Mouse (Mus musculus) kidney, postnatal 10 days (tissue): ENCODE measurements around the gene Rab20.

Experiments
- DNase-seq: peaks from one replicate; pipeline ENCODE4 v3.0.0; 2021; ENCODE audit warnings: mixed read lengths

Rab20 gene

DNA sequence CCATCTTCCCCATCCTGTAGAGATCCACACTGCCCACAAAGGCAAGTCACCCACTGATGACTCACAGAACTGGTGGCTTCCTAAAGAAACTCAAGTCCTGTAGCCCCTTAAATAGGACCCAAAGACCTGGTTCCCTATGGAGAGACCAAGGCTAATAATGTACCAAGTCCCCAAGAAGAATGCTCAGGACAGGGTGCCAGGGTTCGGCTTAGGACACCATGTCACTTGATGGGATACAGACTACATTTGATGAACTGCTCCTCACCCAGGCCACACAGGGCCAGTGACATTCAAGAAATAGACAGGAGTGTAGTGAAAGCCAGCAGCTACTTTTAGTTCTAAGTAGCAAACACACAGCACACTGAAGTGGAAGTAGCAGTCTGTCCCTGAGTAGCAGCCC lies 26.4 kb downstream of the Rab20 start:
- no peak for DNase-seq

DNA sequence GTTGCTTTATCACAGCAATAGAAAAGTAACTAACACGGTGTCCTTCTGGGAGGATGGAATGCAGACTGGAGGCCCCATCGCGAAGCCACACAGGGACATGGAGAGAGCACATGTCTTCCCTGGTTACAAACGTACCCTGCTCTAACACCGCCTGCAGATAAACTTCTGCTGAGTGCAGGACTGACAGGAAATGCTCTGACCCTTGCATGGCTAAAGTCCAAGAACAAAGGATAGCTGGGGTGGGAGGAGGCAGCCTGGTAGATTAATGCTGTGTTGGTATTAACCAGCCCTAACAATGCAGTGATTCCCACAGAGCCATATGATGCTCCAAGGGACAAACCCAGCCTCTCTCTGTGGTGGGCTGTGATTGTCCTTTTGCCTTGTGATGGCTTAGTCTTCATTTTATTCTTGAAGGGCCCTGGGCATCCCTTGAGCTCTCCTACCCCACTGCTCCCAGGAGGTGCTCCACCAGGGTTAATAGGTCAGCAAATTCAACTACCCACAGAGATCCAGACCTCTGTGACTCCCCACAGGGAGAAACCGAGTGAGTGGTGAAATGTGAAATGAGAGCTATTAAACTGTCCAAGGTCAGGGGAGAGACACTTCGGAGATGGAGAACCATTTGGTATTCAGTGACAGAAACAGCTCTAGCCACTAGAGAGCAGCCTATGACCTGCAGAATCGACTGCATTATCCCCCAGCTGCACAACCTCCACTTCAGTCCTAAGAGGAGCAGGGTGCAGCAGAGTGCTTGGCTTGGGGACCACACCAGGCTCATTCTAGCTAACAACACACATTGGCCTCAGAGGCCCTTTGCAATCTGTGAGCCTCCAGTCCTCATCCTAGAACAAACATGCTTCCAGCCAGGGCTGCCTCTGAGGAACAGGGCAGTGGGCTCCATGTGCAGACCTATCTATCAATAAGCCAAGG lies 28.1 kb downstream of the Rab20 start:
- peak; percentile 73 for DNase-seq

DNA sequence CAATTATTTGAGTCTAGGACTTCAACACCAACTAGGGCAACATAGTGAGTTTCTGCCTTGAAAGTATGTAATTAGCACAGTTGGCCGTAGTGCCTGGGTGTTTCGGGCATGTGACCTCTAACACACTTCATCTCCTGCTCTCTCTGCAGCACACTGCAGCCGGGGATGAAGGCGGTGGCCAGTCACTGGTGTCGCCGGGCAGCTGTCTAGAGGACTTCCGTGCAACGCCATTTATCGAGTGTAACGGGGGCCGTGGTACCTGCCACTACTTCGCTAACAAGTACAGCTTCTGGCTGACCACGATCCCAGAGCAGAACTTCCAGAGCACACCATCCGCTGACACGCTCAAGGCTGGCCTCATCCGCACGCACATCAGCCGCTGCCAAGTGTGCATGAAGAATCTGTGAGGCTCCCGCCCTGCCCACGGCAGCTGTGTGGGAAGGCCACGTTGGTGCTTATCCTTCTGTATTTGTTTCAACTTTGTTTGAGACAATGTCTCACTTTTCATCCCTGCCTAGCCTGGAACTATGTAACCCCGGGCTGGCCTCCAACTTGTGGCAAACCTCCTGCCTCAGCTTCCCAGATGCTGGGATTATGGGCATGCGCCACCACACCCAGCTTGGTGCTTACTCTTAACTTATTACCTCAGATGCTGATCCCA lies 30.5 kb downstream of the Rab20 start:
- no peak for DNase-seq

DNA sequence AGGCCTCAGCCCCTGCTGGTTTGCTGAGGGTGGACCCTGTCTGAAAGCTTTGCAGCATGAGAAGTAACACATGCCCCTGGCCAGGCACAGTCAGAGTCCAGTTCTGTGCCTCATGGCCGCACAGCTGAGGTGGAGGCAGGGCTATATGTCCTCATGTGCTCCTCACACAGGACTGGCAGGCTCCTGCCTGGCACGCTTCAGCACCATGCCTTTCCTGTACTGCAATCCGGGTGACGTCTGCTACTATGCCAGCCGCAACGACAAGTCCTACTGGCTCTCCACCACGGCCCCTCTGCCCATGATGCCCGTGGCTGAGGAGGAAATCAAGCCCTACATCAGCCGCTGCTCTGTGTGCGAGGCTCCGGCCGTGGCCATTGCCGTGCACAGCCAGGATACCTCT lies 32.7 kb downstream of the Rab20 start:
- DNase-seq = no peak

DNA sequence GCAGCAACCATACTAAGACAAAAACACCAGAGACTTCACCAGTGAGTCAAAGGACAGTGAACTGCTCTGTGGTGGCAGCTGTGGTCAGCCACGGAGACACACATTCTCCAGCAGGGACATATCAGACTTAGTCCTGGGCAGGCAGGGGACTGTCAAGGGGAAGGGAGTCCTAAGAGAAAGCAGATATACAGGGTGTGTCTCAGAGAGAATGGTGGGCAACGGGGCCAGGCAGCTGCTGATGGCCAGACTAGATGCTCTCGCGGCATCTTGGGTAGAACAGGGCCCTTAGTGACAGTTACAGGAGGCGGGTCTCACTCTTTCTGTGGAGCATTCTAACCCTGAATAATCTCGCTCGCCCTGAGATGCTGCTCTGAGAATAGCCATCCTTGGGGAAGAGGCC lies 34.3 kb downstream of the Rab20 start:
- DNase-seq = no peak

DNA sequence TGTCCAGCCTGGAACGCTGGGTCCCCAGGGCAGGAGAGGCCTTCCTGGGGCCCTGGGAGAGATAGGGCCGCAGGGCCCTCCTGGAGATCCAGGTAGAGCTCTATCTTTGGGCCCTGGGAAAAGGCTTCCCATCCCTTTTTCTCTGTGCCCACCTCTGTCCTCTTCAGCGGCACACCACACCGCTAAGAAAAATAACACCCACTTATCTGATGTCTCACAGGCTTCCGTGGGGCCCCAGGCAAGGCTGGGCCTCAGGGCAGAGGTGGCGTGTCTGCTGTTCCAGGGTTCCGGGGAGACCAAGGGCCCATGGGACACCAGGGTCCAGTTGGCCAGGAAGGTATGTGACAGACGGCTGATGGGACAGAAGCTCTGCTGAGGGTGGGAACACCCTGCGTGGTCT lies 34.9 kb downstream of the Rab20 start:
- no peak for DNase-seq

DNA sequence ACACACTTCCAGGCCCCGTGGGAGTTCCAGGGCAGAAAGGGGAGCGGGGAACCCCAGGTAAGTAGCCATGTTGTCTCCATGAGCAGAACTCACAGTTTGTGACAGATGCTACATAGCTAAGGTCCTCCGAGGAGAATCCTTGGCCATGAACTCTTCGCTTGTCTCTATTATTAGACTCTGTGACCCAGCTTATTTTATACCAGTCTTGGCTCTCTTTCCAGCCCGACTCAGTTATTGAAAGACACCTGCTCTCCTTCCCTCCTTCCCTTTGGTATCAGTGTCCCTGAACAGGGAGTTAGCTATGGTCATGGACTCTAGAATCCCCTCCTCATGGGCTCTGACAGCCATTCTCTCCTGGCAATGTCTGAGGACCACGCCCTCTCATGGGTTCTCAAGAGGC lies 37.2 kb downstream of the Rab20 start:
- DNase-seq = no peak

DNA sequence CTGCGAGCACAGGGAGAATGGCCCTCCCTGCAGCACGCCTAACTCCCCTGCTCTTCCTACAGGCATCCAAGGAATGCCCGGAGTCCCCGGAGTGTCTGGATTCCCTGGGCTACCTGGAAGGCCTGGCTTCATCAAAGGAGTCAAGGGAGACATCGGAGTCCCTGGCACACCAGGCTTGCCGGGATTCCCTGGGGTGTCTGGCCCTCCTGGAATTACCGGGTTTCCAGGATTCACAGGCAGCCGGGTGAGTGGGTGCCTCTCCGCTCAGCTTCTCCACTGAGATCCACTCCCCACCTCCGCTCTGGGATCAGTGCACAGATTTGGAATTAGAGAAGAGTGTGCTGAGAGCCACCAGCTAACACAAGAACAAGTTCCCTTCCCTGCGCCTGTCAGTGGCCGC lies 40.6 kb downstream of the Rab20 start:
- DNase-seq = no peak

DNA sequence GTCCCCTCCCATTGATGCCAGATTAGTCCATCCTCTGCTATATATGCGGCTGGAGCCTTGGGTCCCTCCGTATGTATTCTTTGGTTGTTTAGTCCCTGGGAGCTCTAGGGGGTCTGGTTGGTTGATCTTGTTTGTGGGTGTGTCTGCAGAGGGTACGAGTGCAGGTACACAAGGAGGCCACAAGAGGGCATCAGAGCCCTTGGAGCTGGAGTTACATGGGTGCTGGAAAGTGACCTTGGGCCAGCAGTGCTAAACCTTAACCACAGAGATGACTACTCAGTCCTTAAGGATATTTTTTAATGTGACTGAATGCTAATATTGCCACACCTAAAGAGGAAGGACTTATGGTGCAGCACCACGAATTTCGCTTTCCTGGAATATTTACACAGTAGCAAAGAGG lies 47.8 kb downstream of the Rab20 start:
- DNase-seq = peak; percentile 46

DNA sequence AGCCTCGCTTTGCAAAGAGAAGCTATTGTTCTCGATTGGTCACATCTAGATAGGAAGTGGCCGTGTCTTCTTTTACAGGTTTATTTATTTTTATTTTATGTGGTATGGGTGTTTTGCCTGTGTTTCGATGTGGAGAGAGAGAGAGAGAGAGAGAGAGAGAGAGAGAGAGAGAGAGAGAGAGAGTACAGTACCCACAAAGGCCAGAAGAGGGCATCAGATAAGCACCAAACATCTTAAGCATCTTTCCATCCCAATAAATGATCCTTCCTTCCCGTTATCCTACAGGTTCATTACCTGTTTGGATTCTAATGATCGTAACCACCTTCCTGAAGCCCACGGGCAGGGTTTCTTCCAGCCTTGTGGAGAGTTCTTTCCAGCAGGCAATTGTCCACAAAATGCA lies 55.4 kb downstream of the Rab20 start:
- DNase-seq = no peak

DNA sequence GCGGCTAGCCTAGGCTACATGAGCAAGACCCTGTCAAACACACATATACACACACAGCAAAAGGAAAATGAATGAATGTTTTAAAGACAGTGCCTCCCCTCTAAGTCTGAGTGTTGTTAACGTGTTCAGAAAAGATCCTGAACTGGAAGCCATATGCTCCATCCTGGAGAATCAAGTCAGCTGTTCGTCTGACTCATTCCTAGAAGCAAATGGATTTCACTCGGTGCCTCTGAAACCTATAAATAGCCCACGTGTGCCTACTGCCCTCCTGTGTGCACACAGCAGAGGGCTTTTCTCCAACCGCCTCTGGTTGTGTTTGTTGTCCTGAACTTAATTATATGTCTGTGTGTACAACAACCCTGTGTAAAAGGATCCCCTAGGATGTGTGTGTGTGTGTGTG lies 56.5 kb downstream of the Rab20 start:
- DNase-seq = no peak

DNA sequence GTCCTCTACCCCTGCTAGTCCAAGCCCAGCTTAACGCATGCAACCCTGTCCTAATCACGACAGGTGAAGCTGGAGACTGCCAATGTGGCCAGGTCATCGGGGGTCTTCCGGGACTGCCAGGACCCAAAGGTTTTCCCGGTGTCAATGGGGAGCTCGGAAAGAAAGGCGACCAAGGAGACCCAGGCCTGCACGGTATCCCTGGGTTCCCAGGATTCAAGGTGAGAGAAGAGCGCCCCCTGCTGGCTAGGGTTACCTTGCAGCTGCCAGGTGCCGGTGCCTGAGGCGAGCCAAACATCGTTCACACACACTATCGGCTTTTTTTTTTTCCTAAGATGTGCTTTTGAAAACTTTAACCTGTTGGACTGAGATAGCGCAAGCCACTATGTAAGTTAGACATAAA lies 57.4 kb downstream of the Rab20 start:
- peak; percentile 81 for DNase-seq

DNA sequence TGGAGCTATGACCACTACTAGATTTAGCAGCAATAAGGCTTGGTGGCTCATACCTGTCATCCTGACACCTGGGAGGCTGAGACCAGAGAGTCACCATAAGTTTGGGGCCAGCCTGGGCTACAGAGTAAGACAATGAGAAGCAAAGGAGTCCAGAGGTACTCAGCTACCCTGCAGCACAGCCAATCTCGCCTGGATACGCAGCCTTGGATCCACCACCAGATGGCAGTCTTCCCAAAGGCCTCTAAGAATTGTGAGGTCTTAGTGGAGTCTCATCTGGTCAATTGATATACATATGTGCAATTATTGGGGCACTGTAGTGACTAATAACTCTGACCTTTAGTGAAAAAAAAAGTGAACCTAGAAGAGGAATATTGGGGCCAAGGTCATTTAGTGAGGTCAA lies 58.9 kb downstream of the Rab20 start:
- DNase-seq = peak; percentile 80

DNA sequence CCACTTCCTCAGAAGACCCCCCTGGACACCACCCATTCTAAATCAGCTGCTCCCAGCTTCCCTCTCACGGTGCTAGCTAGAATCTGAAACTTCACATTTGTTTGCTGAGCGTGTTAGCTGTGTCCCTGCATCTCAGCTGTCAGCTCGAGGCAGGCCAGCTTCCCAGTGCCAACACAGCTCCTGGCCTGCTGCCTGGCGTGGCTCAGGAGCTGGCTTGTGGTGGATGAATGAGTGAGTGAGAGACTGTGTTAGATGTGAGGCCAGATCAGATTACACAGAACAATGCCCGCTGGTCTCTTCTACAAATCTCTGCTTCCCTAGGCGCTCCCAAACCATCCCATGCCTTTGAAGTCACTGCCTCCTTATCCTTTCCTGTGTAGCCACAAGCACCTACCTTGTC lies 59.3 kb downstream of the Rab20 start:
- DNase-seq = no peak

DNA sequence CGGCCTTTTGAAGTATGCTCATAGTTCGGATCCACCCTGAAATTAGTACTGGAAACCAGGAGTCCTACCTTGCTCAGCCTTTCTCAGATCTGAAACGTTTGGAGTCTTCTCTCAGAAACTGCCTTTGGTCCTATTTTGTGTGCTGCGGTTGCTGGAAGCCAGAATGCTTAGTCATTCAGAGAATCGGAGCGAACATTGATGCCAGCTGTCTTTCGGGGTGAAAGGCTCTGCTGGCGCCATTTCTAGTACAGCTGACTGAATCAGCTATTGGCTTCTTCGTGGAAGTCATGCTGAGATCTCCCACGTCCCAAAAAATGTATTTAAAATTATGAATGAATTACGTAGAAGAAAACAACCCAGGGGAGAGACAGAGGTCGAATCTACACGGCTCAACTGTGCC lies 60.7 kb downstream of the Rab20 start:
- no peak for DNase-seq

DNA sequence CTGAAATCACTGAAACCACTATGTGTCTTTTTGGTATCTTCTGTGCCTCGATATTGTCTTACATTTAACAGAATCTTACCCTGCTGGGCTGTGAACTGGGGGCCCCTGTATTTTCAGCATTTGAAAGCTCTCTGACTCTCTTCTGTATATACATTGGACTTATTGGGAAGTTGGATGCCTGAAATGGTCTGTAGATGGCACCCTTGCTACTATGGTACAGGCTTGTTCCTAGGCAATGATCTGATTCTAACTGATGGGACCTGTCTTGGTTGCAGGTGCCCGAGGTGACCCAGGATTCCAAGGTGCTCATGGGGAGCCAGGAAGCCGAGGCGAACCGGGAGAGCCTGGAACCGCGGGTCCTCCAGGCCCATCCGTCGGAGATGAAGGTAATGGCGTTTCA lies 63.4 kb downstream of the Rab20 start:
- DNase-seq = no peak

DNA sequence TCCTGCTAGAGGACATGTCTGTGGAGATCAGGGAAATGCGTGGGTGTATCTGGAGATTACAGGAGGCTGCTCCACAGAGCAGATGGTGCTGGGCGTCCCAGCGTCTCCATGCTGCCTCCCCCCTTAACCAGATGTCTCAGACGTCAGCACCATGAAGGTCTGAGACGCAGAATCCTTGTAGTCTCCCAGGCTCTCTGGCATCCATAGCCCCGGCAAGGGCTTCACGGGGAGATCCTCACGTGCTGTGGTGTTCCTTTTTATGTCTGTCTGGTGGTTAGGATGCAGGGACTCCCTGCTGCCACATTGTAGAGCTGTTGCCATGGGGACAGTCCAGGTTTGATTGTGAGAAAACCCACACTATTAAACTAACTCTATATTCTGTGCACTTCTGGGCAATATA lies 64.2 kb downstream of the Rab20 start:
- DNase-seq = no peak

DNA sequence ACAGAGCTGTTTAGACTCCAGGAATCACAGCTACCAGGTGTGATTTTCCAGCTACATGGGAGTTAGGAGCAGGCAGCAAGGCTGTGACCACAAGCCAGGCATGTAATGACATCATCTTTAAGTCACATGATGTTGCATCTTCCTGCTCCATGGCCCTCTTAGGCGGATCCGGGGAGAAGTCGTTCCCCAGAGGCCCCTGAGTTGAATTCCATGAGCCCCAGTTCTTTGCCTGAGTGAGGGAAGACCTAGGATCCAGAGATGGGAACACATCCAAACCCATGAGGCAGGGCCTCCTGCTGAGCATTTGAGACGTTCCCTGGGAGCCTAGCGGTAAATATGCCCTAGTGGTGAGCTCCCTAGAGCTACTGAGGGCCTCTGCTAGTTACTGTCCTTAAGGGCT lies 66.1 kb downstream of the Rab20 start:
- no peak for DNase-seq

DNA sequence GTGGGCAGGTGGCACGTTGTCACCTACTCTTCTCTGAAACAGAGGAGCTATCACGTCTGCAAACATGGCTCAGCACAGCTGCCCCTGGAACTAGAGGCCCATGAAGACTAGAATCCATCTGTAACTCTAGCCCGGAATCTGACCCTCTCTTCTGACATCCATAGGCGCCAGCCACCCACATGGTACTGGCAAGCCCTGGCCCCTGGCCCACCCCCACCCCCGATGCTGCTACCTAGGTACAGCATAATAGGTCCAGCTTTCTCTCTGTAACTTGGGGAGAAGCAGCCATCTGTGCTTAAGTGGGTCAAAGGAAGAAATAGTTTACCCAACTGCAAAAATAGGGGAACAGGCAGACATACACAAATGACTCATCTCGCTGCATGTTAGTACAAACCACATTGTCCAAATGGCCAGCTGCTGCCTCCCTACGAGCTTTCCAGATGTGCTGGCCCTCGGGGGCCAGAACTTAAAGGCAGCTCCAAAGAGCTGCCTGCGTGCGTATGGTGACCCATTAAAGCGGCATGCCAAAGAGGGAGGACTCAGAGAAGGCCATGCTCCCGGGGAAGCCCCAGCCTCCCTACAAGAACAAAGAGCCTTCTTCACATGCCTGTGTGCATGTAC lies 66.9 kb downstream of the Rab20 start:
- DNase-seq = peak; percentile 56

DNA sequence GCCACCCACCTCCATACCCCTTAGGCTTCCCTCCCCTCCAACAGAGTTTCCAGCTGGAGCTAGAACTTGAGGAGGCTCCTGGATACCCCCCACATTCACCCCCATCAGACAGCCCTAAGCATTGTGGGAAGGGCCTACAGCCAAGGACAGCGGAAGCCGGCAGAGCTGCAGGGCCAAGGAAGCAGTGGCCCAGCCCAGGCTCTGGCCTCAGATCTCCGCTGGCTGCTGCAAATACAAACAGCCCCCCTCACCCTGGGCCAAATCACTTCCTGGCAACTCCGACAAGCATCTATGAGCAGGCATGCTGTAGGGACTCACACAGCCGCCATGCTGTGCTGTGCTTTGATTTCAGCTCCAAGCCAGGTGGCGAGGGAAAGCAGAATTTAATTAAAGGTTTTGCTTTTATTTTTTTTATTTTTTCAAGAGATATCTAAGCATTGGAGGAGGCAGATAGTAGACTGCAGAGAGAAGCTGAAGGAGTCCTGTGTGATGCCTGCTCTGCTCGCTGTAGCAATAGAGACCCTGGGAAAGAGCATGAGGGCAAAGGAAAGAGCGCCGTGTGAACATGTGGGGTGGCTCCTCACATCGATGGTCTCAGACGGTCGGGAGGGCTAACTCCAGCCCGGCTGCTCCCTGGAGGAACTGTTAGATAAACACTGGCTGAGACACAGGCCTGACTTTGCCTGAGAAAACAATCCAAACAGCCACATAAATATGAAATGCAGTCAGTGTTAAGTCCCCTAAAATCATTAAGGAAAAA lies 72.6 kb downstream of the Rab20 start:
- peak; percentile 85 for DNase-seq

DNA sequence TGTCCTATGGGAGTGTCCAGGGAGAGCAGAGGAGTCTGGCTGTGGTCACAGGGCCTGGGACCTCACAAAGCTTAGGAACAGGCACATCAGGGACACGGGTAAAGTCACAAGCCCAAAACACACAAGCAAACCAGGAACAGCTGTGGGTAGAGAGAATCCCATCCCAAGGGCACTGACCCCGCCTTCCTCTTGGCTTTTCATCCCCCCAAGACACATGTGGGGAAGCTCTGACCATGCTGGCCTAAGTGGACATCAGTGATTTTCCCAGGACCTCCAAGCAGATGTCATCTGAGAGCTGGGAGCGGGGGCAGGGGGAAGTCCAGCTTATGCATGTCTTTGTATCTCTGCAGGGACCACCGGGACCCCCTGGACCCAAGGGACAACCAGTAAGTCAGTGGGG lies 73.9 kb downstream of the Rab20 start:
- DNase-seq = peak; percentile 60

DNA sequence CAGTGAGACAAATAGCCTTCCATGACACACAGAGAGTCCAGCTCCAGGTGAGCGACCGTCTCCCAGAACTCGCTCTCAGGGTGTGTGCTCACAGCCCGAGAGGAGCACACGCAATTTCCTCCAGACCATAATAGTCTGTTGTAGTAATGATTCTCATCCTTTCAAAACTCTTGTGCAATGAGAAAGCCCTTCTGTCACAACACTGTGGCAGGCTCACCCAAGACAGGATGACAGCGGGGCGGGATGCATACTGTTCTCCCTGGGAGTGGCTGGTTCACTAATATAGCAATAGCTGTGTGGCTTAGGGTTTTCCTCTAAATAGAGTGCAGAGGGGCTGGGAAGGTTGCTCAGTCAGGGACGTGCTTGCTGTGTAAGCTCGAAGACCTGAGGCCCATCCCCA lies 74.7 kb downstream of the Rab20 start:
- DNase-seq = no peak
